Mouse (Mus musculus) myocyte (in vitro differentiated cells): ENCODE results near the gene Smg1. TPM values are rescaled to one million over a fixed set of nuclear protein-coding genes. Genes with fewer than 3 reads are reported as not detected.

ENCODE experiments used
- H3K27me3 ChIP-seq: one replicate; pipeline ENCODE4 v1.6.1; 2011; ENCODE audit not compliant: control insufficient read depth, insufficient read depth, insufficient read length
- H3K36me3 ChIP-seq: one replicate; pipeline ENCODE4 v1.6.1; 2011; ENCODE audit not compliant: control insufficient read depth, insufficient read depth
- H3K4me2 ChIP-seq: one replicate; pipeline ENCODE4 v1.6.1; 2011; ENCODE audit warnings: low read depth, control low read depth
- H3K4me3 ChIP-seq: one replicate; pipeline ENCODE4 v1.5.1; 2011; ENCODE audit warnings: mild to moderate bottlenecking, control low read depth, moderate library complexity
- H3K79me2 ChIP-seq: one replicate; pipeline ENCODE4 v1.6.1; 2011; ENCODE audit not compliant: control insufficient read depth, insufficient read depth
- H3ac ChIP-seq: one replicate; pipeline ENCODE4 v1.6.1; 2011; ENCODE audit not compliant: control insufficient read depth, insufficient read length
- CEBPB ChIP-seq: IDR thresholded peaks from 2 replicates; pipeline ENCODE4 v1.6.1; 2011; ENCODE audit warnings: mild to moderate bottlenecking, moderate library complexity; ENCODE audit not compliant: poor library complexity, insufficient read depth, severe bottlenecking
- E2F4 ChIP-seq: IDR thresholded peaks from one replicate; pipeline ENCODE4 v1.6.1; 2011; ENCODE audit warnings: mild to moderate bottlenecking, control low read depth, moderate library complexity; ENCODE audit not compliant: insufficient read depth
- MAX ChIP-seq: IDR thresholded peaks from one replicate; pipeline ENCODE4 v1.6.1; 2011; ENCODE audit warnings: low read depth, mild to moderate bottlenecking, control low read depth
- MYOD1 ChIP-seq, 3 experiments: IDR thresholded peaks; one replicate each; pipeline ENCODE4 v1.6.1; 2011; ENCODE audit warnings: control low read depth in 2 of 3, low read depth in 2 of 3, mild to moderate bottlenecking in 2 of 3, moderate library complexity in 1 of 3; ENCODE audit not compliant: insufficient read length in 2 of 3, control insufficient read depth in 1 of 3
- MYOG ChIP-seq, 3 experiments: IDR thresholded peaks; one replicate each; pipeline ENCODE4 v1.6.1; 2011; ENCODE audit warnings: control low read depth in 2 of 3, low read depth in 2 of 3, mild to moderate bottlenecking in 2 of 3; ENCODE audit not compliant: insufficient read length in 2 of 3, control insufficient read depth in 1 of 3, insufficient read depth in 1 of 3
- POLR2A ChIP-seq: IDR thresholded peaks from one replicate; pipeline ENCODE4 v1.6.1; 2011; ENCODE audit warnings: low read depth, mild to moderate bottlenecking, control low read depth, moderate library complexity; ENCODE audit not compliant: insufficient read length
- POLR2AphosphoS2 ChIP-seq: IDR thresholded peaks from one replicate; pipeline ENCODE4 v1.6.1; 2011; ENCODE audit warnings: low read depth, control low read depth; ENCODE audit not compliant: insufficient read length
- REST ChIP-seq: IDR thresholded peaks from one replicate; pipeline ENCODE4 v1.6.1; 2011; ENCODE audit warnings: mild to moderate bottlenecking, control low read depth, moderate library complexity; ENCODE audit not compliant: insufficient read depth, insufficient read length
- SRF ChIP-seq: IDR thresholded peaks from one replicate; pipeline ENCODE4 v1.6.1; 2011; ENCODE audit warnings: low read depth; ENCODE audit not compliant: control insufficient read depth, insufficient read length
- TCF12 ChIP-seq: IDR thresholded peaks from one replicate; pipeline ENCODE4 v1.6.1; 2011; ENCODE audit warnings: mild to moderate bottlenecking, control low read depth; ENCODE audit not compliant: poor library complexity, insufficient read depth, severe bottlenecking
- TCF3 ChIP-seq: IDR thresholded peaks from one replicate; pipeline ENCODE4 v1.6.1; 2011; ENCODE audit warnings: low read depth, control low read depth; ENCODE audit not compliant: insufficient read length
- USF1 ChIP-seq: IDR thresholded peaks from one replicate; pipeline ENCODE4 v1.6.1; 2011; ENCODE audit warnings: low read depth, mild to moderate bottlenecking, control low read depth, moderate library complexity
- polyA plus RNA-seq: library from polyadenylated mRNA; unstranded; fragments of >200 nt; fragmentation: generic; extraction: Trizol; gene quantifications from one replicate; pipeline ENCODE4 v1.2.1, GENCODE M21; 2012; ENCODE audit warnings: missing spikeins

Smg1 gene
- polyA plus RNA-seq, 1 experiment = 7.9 TPM

DNA sequence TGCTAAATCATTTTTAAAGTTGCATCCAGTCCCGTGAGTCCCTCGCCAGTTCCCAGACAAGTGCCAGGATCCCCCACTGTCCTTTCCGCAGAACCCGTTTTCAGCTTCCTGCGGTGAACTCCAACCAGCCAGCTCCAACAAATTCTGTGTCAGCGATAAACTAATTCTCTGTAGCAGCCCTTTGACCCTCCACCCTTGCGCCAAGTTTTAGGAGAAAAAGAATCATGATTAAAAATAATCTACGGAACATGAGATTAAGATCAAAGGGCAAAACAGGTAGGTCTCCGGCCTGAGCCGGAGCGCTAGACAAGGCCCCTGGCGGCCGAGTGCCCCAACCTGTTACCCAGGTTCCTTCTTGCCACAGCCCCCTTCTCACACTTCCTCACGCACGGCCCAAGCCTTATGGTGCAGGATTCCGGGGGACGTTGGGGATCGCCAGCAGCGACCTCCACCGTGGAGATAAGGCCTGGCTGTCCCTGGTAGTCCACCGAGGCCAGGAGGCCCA, 114.5 kb downstream of the Smg1 start:
- Histone ChIP-seq H3K27me3 (no peaks in the 10 kb centered on the region), H3K36me3 (peaks cover 6% of the 10 kb centered on the region), H3K4me2 (peak overlapping the region; percentile 84), H3K79me2 (peaks cover 37% of the 10 kb centered on the region), H3ac (peak overlapping the region; percentile 38), H3K4me3 (peak overlapping the region; percentile 96)
- TF ChIP-seq E2F4 = no peak
- TF ChIP-seq POLR2A = no peak
- no peak for TF ChIP-seq TCF3
- no peak for TF ChIP-seq MAX
- TF ChIP-seq MYOD1 (IDR thresholded peaks at IDR 0.05; ENCODE audit: control insufficient read depth in 1 of 3, insufficient read length in 2 of 3, low read depth in 2 of 3) = no peak
- TF ChIP-seq MYOG (IDR thresholded peaks at IDR 0.05; ENCODE audit: control insufficient read depth in 1 of 3, insufficient read depth in 1 of 3, insufficient read length in 2 of 3, low read depth in 2 of 3) = no peak
- no peak for TF ChIP-seq REST
- TF ChIP-seq USF1 = no peak
- no peak for TF ChIP-seq CEBPB
- no peak for TF ChIP-seq SRF

- H3K4me2 ChIP-seq = peak overlapping the region; percentile 84
- H3K4me3 ChIP-seq = no peak overlapping the region
- TF ChIP-seq REST (no peak), TCF3 (no peak), USF1 (no peak), MYOG (IDR thresholded peaks at IDR 0.05; ENCODE audit: control insufficient read depth in 1 of 3, insufficient read depth in 1 of 3, insufficient read length in 2 of 3, low read depth in 2 of 3) (no peak), E2F4 (no peak), MAX (no peak), POLR2A (no peak), MYOD1 (IDR thresholded peaks at IDR 0.05; ENCODE audit: control insufficient read depth in 1 of 3, insufficient read length in 2 of 3, low read depth in 2 of 3) (no peak), TCF12 (no peak)
- no peaks in the 10 kb centered on the region for H3K27me3 ChIP-seq
- H3ac ChIP-seq = no peak overlapping the region
- H3K79me2 ChIP-seq = peaks cover 43% of the 10 kb centered on the region
- H3K36me3 ChIP-seq = peaks cover 12% of the 10 kb centered on the region
These were observed 117.1 kb downstream of the Smg1 start for GRCm38 (mm10) chr7:118126219-118126875.

DNA sequence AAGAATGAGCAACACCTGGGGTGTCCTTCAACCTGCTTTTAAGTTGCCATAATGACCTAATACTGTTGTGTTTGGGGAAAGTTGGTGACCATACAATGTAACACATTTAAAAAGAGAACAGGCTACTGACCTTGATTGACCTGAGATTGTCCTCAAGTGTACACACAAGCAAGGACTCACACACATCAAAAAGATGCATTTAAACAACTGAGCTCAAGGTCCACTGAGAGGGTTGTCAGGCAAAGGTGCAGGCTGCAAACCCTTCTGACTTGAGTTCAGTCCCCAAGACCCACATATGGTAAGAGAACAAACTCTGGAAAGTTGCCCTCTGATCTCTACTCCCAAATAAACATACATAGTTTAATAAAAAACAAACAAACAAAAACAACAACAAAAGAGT, 117.7 kb downstream of the Smg1 start:
- Histone ChIP-seq H3K36me3 (peaks cover 16% of the 10 kb centered on the region), H3K79me2 (peaks cover 43% of the 10 kb centered on the region), H3K27me3 (no peaks in the 10 kb centered on the region), H3ac (no peak overlapping the region), H3K4me3 (no peak overlapping the region), H3K4me2 (no peak overlapping the region)
- TF ChIP-seq POLR2AphosphoS2 = no peak
- no peak for TF ChIP-seq TCF12
- TF ChIP-seq MYOG (IDR thresholded peaks at IDR 0.05; ENCODE audit: control insufficient read depth in 1 of 3, insufficient read depth in 1 of 3, insufficient read length in 2 of 3, low read depth in 2 of 3) = no peak
- TF ChIP-seq POLR2A = no peak
- no peak for TF ChIP-seq USF1
- TF ChIP-seq TCF3 = no peak
- no peak for TF ChIP-seq MAX
- no peak for TF ChIP-seq CEBPB

DNA sequence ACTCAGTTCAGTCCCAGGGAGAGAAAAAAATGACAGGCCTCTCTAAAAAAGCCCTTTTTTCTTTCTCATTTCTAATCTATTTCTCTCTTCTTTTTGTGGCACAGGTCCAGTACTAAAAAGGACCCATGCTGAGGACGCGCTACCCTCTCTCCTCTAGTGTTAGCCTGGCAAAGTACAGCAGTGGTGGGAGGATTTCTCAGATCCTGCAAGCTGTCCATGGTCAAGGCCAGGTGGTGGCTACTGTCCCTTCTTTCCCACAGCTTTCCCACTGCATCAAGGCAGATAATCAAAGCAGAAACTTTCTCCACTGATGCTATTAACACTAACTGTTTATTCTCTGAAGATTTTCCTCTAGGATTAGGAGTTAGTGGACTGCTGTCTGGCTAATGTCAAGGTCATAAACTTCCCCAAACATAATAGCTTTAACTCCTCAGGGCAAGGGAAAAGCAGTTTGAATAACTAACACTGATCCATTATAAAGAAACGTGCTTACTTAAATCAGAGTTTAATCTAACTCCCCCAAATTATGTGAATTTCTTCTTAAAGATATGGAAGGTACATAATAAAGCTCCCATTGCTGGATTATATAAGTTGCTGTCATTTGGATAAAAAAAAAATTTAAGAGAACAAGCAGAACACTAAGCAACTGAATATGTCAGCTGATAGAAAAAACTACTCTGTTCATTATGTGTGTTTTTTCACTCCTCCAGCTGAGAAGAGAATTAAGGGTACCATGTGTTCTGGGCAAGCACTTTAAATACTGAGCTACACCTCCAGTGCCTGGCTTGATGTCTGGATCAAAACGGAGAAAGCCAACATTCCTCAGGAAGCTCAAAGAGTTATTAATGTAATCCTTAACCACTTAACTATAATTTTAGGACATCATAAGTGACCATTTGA, 119.7 kb downstream of the Smg1 start:
- TF ChIP-seq REST = no peak
- no peak for TF ChIP-seq TCF12
- no peak for TF ChIP-seq CEBPB
- TF ChIP-seq POLR2A = no peak
- TF ChIP-seq MYOD1 (IDR thresholded peaks at IDR 0.05; ENCODE audit: control insufficient read depth in 1 of 3, insufficient read length in 2 of 3, low read depth in 2 of 3) = no peak
- TF ChIP-seq E2F4 = no peak
- no peak for TF ChIP-seq MAX
- TF ChIP-seq USF1 = no peak
- TF ChIP-seq MYOG (IDR thresholded peaks at IDR 0.05; ENCODE audit: control insufficient read depth in 1 of 3, insufficient read depth in 1 of 3, insufficient read length in 2 of 3, low read depth in 2 of 3) = no peak
- no peak for TF ChIP-seq POLR2AphosphoS2
- no peaks in the 10 kb centered on the region for H3K27me3 ChIP-seq

More for the DNA sequence above, 119.7 kb downstream of the Smg1 start:
- Histone ChIP-seq H3K4me3 (no peak overlapping the region), H3K79me2 (peaks cover 38% of the 10 kb centered on the region), H3ac (no peak overlapping the region), H3K4me2 (no peak overlapping the region), H3K36me3 (peaks cover 34% of the 10 kb centered on the region)
